Mouse (Mus musculus) intestine, postnatal 0 days (tissue): ENCODE measurements at regions not wholly inside any gene's neighbourhood (a gene's known extent, or its start where the extent isn't known, plus 50 kb on each side); places are given as distances from the start of the nearest gene placed in this dataset.

ENCODE experiments used
- ATAC-seq: fragments of 200-750 bp; cut with Nextera tagmentation; 2 replicates; pipeline ENCODE4 v1.8.0; 2017; ENCODE audit warnings: mild to moderate bottlenecking, moderate TSS enrichment, moderate library complexity
- H3K27ac ChIP-seq: fragments of 300-500 bp; sonication (generic); 2 replicates; pipeline ENCODE4 v1.5.1; 2014; ENCODE audit warnings: mild to moderate bottlenecking, low read depth, low read length, moderate library complexity
- H3K27me3 ChIP-seq: fragments of 300-500 bp; sonication (generic); replicated peaks from 2 replicates; pipeline ENCODE4 v1.6.1; 2014; ENCODE audit warnings: low read length, mixed read lengths; ENCODE audit not compliant: control insufficient read depth, insufficient read depth
- H3K36me3 ChIP-seq: fragments of 300-500 bp; sonication (generic); 2 replicates; pipeline ENCODE4 v1.6.1; 2014; ENCODE audit warnings: mild to moderate bottlenecking, moderate library complexity; ENCODE audit not compliant: control insufficient read depth, insufficient read depth
- H3K4me1 ChIP-seq: fragments of 300-500 bp; sonication (generic); replicated peaks from 2 replicates; pipeline ENCODE4 v1.6.1; 2014; ENCODE audit warnings: antibody characterized with exemption, low read length, mixed read lengths; ENCODE audit not compliant: control insufficient read depth, insufficient read depth
- H3K4me2 ChIP-seq: fragments of 300-500 bp; sonication (generic); replicated peaks from 2 replicates; pipeline ENCODE4 v1.6.1; 2014; ENCODE audit warnings: low read depth, mild to moderate bottlenecking, moderate library complexity
- H3K4me3 ChIP-seq: fragments of 300-500 bp; sonication (generic); 2 replicates; pipeline ENCODE4 v1.5.1; 2014; ENCODE audit warnings: low read depth, low read length
- H3K9ac ChIP-seq: fragments of 300-500 bp; sonication (generic); 2 replicates; pipeline ENCODE4 v1.6.1; 2014; ENCODE audit warnings: mild to moderate bottlenecking, low read depth, low read length
- H3K9me3 ChIP-seq: fragments of 300-500 bp; sonication (generic); 2 replicates; pipeline ENCODE4 v1.6.1; 2016; ENCODE audit warnings: mixed run types; ENCODE audit not compliant: control insufficient read depth
- CTCF ChIP-seq: sonication (generic); IDR thresholded peaks from 2 replicates; pipeline ENCODE4 v1.5.1; 2016; ENCODE audit warnings: low read depth, mild to moderate bottlenecking, control low read depth, antibody characterized with exemption, moderate library complexity
- WGBS: fragments of 180-500 bp; shearing (Covaris S2); extraction: QIAGEN DNeasy Blood & Tissue Kit; methylation state at CpG from one replicate; pipeline ENCODE4 v1.1.7; 2014; 5-methylcytosine and 5-hydroxymethylcytosine counted together

DNA sequence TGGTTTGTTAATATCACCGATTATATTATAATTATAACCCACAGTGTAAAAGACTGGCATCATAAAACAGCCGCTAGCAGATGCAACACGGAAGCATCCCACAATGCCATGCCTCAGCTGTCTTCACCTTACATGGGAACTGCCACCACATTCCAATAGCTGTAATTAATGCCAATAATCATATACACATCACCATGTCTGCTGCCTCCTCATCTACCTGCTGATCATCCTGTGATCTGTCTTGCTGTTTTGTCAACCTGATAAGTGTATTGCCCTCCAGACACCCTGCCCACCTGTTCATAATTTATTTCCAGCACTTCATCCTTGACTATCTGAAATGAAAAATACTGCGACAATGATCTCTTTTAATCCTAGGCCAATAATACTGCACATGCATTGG lies 1271.5 kb downstream of the Pla2g4a start:
- Histone ChIP-seq H3K27me3 (no peaks in the 10 kb centered on the region), H3K9me3 (no peaks in the 10 kb centered on the region), H3K9ac (no peak overlapping the region), H3K4me2 (no peak overlapping the region), H3K4me1 (no peaks in the 10 kb centered on the region), H3K27ac (no peak overlapping the region), H3K36me3 (no peaks in the 10 kb centered on the region), H3K4me3 (no peak overlapping the region)
- no peak for TF ChIP-seq CTCF
- ATAC-seq, result no peak
- 86% methylated on average over 4 of the region's 4 CpGs for WGBS

GRCm38 (mm10) chr1:148675516-148675915 lies 1285.6 kb downstream of the Pla2g4a start:
- Histone ChIP-seq H3K9me3 (no peaks in the 10 kb centered on the region), H3K27me3 (no peaks in the 10 kb centered on the region)
- no peak for ATAC-seq

DNA sequence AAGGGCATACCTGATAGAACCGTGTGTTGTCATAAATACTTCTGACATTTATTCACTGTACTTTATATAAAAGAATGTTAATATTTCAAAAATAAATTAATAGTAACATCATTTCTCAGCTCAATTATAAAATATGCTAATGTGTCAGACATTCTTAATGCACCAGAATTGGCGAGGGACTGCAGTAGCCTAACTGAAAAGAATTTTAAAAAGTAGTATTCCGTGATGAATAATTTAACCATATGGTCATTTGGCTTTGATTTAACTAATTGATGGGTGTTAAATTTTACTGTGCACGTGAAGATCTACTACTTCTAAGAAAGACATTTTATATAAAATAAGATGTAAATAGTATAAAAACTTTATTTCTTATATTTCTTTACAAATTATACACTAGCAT lies 1296.7 kb downstream of the Pla2g4a start:
- ATAC-seq, result no peak
- Histone ChIP-seq H3K4me2 (no peak overlapping the region), H3K27me3 (no peaks in the 10 kb centered on the region), H3K9ac (no peak overlapping the region), H3K4me1 (no peaks in the 10 kb centered on the region), H3K9me3 (no peaks in the 10 kb centered on the region), H3K4me3 (no peak overlapping the region), H3K36me3 (no peaks in the 10 kb centered on the region), H3K27ac (no peak overlapping the region)
- WGBS, result 78% methylated on average over 4 of the region's 4 CpGs
- no peak for TF ChIP-seq CTCF

More at GRCm38 (mm10) chr1:148675516-148675915, 1285.6 kb downstream of the Pla2g4a start:
- H3K4me3 ChIP-seq, result no peak overlapping the region
- H3K4me2 ChIP-seq, result no peak overlapping the region
- no peak overlapping the region for H3K9ac ChIP-seq
- no peaks in the 10 kb centered on the region for H3K4me1 ChIP-seq
- H3K27ac ChIP-seq, result no peak overlapping the region
- no peak for TF ChIP-seq CTCF
- no peaks in the 10 kb centered on the region for H3K36me3 ChIP-seq

DNA sequence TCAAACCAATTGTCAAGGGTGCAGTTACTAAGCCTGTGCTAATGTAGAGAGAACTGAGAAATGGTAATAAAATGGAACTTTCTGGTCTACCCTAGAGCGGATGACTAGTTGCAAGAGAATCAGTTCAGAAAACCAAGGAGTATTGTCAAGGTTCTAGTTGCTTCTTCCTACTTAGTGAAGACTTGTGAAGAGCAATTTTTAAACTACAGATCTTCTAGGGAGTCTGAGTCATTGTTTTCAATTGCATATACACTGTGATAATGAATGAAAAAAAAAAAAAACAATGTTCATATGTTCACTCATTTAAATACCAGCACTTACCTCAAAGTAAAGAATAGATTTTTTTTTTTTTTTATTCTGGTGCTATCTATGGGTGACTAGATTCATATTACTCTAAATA lies 1304.1 kb downstream of the Pla2g4a start:
- Histone ChIP-seq H3K4me1 (no peaks in the 10 kb centered on the region), H3K9ac (no peak overlapping the region), H3K4me3 (no peak overlapping the region), H3K27me3 (no peaks in the 10 kb centered on the region), H3K36me3 (no peaks in the 10 kb centered on the region), H3K27ac (no peak overlapping the region), H3K4me2 (no peak overlapping the region), H3K9me3 (no peaks in the 10 kb centered on the region)
- 89% methylated on average over 1 of the region's 1 CpGs for WGBS
- no peak for ATAC-seq
- TF ChIP-seq CTCF, result no peak
